Comparison of ENCODE assay signal across 22 mouse cellular contexts in the genomic region with DNA sequence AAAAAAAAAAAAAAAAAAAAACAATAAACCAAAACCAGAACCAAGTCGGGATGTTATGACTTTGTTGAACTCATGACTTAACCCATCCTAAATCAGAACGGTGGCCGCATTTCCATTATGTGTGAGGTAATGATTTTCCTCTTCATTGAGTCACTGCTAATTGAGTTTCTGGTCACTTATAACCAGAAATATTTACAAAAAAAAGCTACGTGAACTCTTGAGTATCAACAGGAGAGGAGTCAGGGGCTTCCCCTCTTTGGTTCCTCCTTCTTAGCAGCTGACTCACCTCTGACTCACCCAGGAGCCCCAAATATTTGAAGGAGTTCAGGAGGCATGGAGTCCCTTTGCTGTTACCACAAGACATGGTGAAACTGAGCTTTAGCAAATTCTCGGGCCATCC. TPM values are rescaled to one million over a fixed set of nuclear protein-coding genes. Genes with fewer than 3 reads are reported as not detected.
A peak's percentile ranks its signal among the peaks of the same experiment; 100 is the strongest.
DNase-seq lines count a peak whose midpoint lies in the region; ATAC-seq lines count a peak whose summit lies in the region.
"Had no signal": no experiment of that assay in that cellular context is flagged by ENCODE, and none has a peak within 500 bp of the region (broad histone marks: within the 10 kb centered on the region; RNA-seq: fewer than 3 reads in every experiment).

No protein-coding gene starts in this region.

- peak; percentile 83 for ATAC-seq in CD4-positive, CD25-positive, alpha-beta regulatory T cell, adult 4 months
- ATAC-seq: forebrain, postnatal 0 days; liver, postnatal 0 days had no signal

- DNase-seq in 3T3-L1 (ENCODE audit: low read depth, low spot score) = peak; percentile 81
- peak; percentile 60 for DNase-seq in c-Kit-positive CD71-negative TER-119-negative erythroid progenitor cells, embryonic 14.5 days (ENCODE audit: low read depth)
- DNase-seq in monocyte, adult 2 months (ENCODE audit: low read depth in 1 of 2, low spot score in 2 of 2) = peak; percentile 44 to 58
- no peak for DNase-seq in layer of hippocampus, adult 9-10 months (ENCODE audit: low spot score)
- DNase-seq in cerebellum, adult 8-10 months = no peak
- no peak for DNase-seq in lung, postnatal 25 days (ENCODE audit: low spot score)
- DNase-seq in retina, postnatal 1 day = no peak
- DNase-seq: adrenal gland, adult 8-10 months; cerebellum, adult 18-20 months; forebrain, postnatal 0 days; heart, adult 18-20 months; kidney, adult 11 months; kidney, postnatal 10 days; liver, postnatal 0 days; lung, postnatal 14 days; thymus, adult 18-20 months had no signal

RNA-seq across cellular contexts. Expression of gene Il10, which starts 18.4 kb away (rescaled TPM):
- polyA plus RNA-seq in CD4-positive, CD25-positive, alpha-beta regulatory T cell, adult 4 months (2017; shearing (Covaris generic)) = 10 to 100 TPM in 1 of 2 experiments, 1 to 10 TPM in 1; 5.9 to 13.6 TPM
- polyA plus RNA-seq: cortical plate, adult 2 months; embryonic facial prominence, embryonic 13.5 days; forebrain, postnatal 0 days; hindbrain, embryonic 13.5 days; limb, embryonic 15.5 days; midbrain, embryonic 10.5 days had no signal

RNA-seq across cellular contexts. Expression of gene Mapkapk2, which starts 59.6 kb away (rescaled TPM):
- 10 to 100 TPM in 1 of 2 experiments, 1 to 10 TPM in 1; 5.6 to 10.9 TPM for polyA plus RNA-seq in CD4-positive, CD25-positive, alpha-beta regulatory T cell, adult 4 months (2017; shearing (Covaris generic))

Comparison
In these comparisons a context has a peak if more than half of its experiments do, and no peak if none do; other contexts are left out.
1. DNase-seq: peak in 3T3-L1 (single experiment), c-Kit-positive CD71-negative TER-119-negative erythroid progenitor cells, embryonic 14.5 days (single experiment) and monocyte, adult 2 months (2 of 2); none in layer of hippocampus, adult 9-10 months (single experiment), cerebellum, adult 8-10 months (single experiment), lung, postnatal 25 days (single experiment) and retina, postnatal 1 day (single experiment).